Mouse (Mus musculus): ENCODE measurements around the gene Otog. TPM values are rescaled to one million over a fixed set of nuclear protein-coding genes. Genes with fewer than 3 reads are reported as not detected.

Gene Otog
- 1 to 10 TPM in 1 of 2 experiments, not detected in 1; 1.5 TPM for total RNA-seq (2021)
- 0.04 and 0.16 TPM in 2 replicates for polyA plus RNA-seq (2012; rRNA removed)
- long read RNA-seq, result 0 reads

- DNase-seq, result no peak
Measured at GRCm38 (mm10) chr7:46240696-46241095, at the start of gene Otog. Gene Otog, plus strand, starts transcription at chr7:46240987.

GRCm38 (mm10) chr7:46195356-46195755 is 45.4 kb upstream of the Otog start:
- DNase-seq, result no peak

- DNase-seq, result no peak
Measured at GRCm38 (mm10) chr7:46200021-46200420, 40.8 kb upstream of the Otog start.

GRCm38 (mm10) chr7:46201649-46202048 is 39.1 kb upstream of the Otog start:
- no peak for DNase-seq

GRCm38 (mm10) chr7:46204046-46204471 is 36.7 kb upstream of the Otog start:
- DNase-seq, result peak; percentile 20

GRCm38 (mm10) chr7:46204775-46205174 is 36.0 kb upstream of the Otog start:
- no peak for DNase-seq

GRCm38 (mm10) chr7:46208131-46208530 is 32.7 kb upstream of the Otog start:
- DNase-seq, result no peak

- DNase-seq, result no peak
Measured at GRCm38 (mm10) chr7:46210276-46210675, 30.5 kb upstream of the Otog start.

GRCm38 (mm10) chr7:46216481-46216880 is 24.3 kb upstream of the Otog start:
- no peak for DNase-seq

- no peak for DNase-seq
Measured at GRCm38 (mm10) chr7:46218415-46218814, 22.4 kb upstream of the Otog start.

- no peak for DNase-seq
Measured at GRCm38 (mm10) chr7:46220591-46221129, 20.1 kb upstream of the Otog start.

- peak; percentile 38 for DNase-seq
Measured at GRCm38 (mm10) chr7:46226253-46226652, 14.5 kb upstream of the Otog start.

GRCm38 (mm10) chr7:46226936-46227335 is 13.9 kb upstream of the Otog start:
- DNase-seq, result no peak

GRCm38 (mm10) chr7:46235948-46236347 is 4.8 kb upstream of the Otog start:
- no peak for DNase-seq

GRCm38 (mm10) chr7:46236363-46236762 is 4.4 kb upstream of the Otog start:
- DNase-seq, result no peak

- DNase-seq, result no peak
Measured at GRCm38 (mm10) chr7:46237192-46237591, 3.6 kb upstream of the Otog start.

- no peak for DNase-seq
Measured at GRCm38 (mm10) chr7:46238346-46238745, 2.4 kb upstream of the Otog start, which contains the start of gene Ush1c. Gene Ush1c, minus strand, starts transcription at chr7:46238503.

GRCm38 (mm10) chr7:46240091-46240490 is 696 bp upstream of the Otog start:
- no peak for DNase-seq

- peak; percentile 82 for DNase-seq
Measured at GRCm38 (mm10) chr7:46246876-46247275, 6.1 kb downstream of the Otog start.

GRCm38 (mm10) chr7:46247606-46248005 is 6.8 kb downstream of the Otog start:
- peak; percentile 41 for DNase-seq

- DNase-seq, result no peak
Measured at GRCm38 (mm10) chr7:46251841-46252240, 11.1 kb downstream of the Otog start.

- DNase-seq, result no peak
Measured at GRCm38 (mm10) chr7:46276156-46276555, 35.4 kb downstream of the Otog start.

GRCm38 (mm10) chr7:46279946-46280345 is 39.2 kb downstream of the Otog start:
- DNase-seq, result peak; percentile 31

GRCm38 (mm10) chr7:46280896-46281295 is 40.1 kb downstream of the Otog start:
- no peak for DNase-seq

All from adrenal gland, adult 2 months (tissue).